Mouse (Mus musculus) liver, postnatal 0 days (tissue): Measurements from ENCODE around the gene Fmn2.

ENCODE experiments used
- CTCF ChIP-seq: sonication (generic); IDR thresholded peaks from 2 replicates; pipeline ENCODE4 v1.5.1; 2016; ENCODE audit warnings: antibody characterized with exemption, low read depth
- EP300 ChIP-seq: IDR thresholded peaks from 2 replicates; pipeline ENCODE4 v1.6.1; 2016; ENCODE audit warnings: antibody characterized with exemption, low read depth, mild to moderate bottlenecking

DNA sequence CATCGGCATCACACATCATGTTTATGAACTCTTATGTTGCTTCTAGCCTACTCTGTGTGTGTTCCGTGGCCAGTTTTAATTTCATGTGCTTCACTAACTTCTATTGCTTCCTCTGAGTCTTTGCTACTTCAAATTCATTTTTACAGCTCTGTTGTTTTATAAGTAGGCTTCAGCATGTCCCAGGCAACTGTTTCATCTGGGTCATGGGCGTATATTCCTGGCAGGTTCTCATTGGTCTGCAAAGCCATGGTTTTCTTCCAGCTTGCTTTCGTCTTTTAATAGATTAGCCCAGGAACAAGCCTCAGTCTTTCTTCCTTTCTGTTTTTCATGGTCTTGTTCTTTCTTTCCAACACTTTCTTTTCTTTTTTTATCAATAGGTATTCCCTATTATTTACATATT is 279.4 kb downstream of the Fmn2 start:
- TF ChIP-seq CTCF (no peak), EP300 (no peak)
